Mouse (Mus musculus) forebrain, postnatal 0 days (tissue): ENCODE results near the gene Olfr316. TPM values are rescaled to one million over a fixed set of nuclear protein-coding genes. Genes with fewer than 3 reads are reported as not detected.
"Not testable (repeated sequence)": the region's sequence is repeated elsewhere in the genome, so short reads cannot be mapped to it uniquely, and the experiment has no call there.

Source experiments
- ATAC-seq: fragments of 200-750 bp; cut with Nextera tagmentation; 2 replicates; pipeline ENCODE4 v1.8.0; 2017; ENCODE audit warnings: mild to moderate bottlenecking, moderate library complexity
- DNase-seq: peaks from one replicate; pipeline ENCODE4 v3.0.0-alpha.2; 2015
- H3K27ac ChIP-seq: fragments of 300-500 bp; sonication (generic); 2 replicates; pipeline ENCODE4 v1.5.1; 2014; ENCODE audit warnings: low read depth, mild to moderate bottlenecking, antibody characterized with exemption, low read length, moderate library complexity, mixed read lengths
- H3K27me3 ChIP-seq: fragments of 300-500 bp; sonication (generic); 2 replicates; pipeline ENCODE4 v1.6.1; 2014; ENCODE audit warnings: mild to moderate bottlenecking, low read length, mixed read lengths; ENCODE audit not compliant: insufficient read depth
- H3K36me3 ChIP-seq: fragments of 300-500 bp; sonication (generic); 2 replicates; pipeline ENCODE4 v1.6.1; 2014; ENCODE audit warnings: mild to moderate bottlenecking, moderate library complexity; ENCODE audit not compliant: insufficient read depth
- H3K4me1 ChIP-seq: fragments of 300-500 bp; sonication (generic); 2 replicates; pipeline ENCODE4 v1.6.1; 2014; ENCODE audit warnings: antibody characterized with exemption; ENCODE audit not compliant: insufficient read depth
- H3K4me2 ChIP-seq: fragments of 300-500 bp; sonication (generic); 2 replicates; pipeline ENCODE4 v1.6.1; 2014; ENCODE audit warnings: low read depth, mild to moderate bottlenecking, moderate library complexity
- H3K4me3 ChIP-seq: fragments of 300-500 bp; sonication (generic); 2 replicates; pipeline ENCODE4 v1.5.1; 2014; ENCODE audit warnings: low read depth, low read length, mixed read lengths
- H3K9ac ChIP-seq: fragments of 300-500 bp; sonication (generic); 2 replicates; pipeline ENCODE4 v1.6.1; 2014; ENCODE audit warnings: mild to moderate bottlenecking
- H3K9me3 ChIP-seq: fragments of 300-500 bp; sonication (generic); 2 replicates; pipeline ENCODE4 v1.6.1; 2016; ENCODE audit warnings: low read length
- CTCF ChIP-seq: sonication (generic); IDR thresholded peaks from 2 replicates; pipeline ENCODE4 v1.5.1; 2016; ENCODE audit warnings: antibody characterized with exemption, control low read depth, low read depth
- whole genome bisulfite sequencing: fragments of 180-500 bp; shearing (Covaris S2); extraction: QIAGEN DNeasy Blood & Tissue Kit; methylation state at CpG from one replicate; pipeline ENCODE4 v1.1.7; 2014; 5-methylcytosine and 5-hydroxymethylcytosine counted together
- polyA plus RNA-seq: library from polyadenylated mRNA; unstranded; fragments of >200 nt; fragmentation: Nextera tagmentation; extraction: Ambion mirVana; gene quantifications from 2 replicates; pipeline ENCODE4 v1.2.1, GENCODE M21; 2015
- total RNA-seq: library from RNA; depleted of rRNA; stranded (reverse); fragments of >200 nt; gene quantifications from 2 replicates; pipeline ENCODE4 v1.2.3, GENCODE M21; 2014; rRNA removed

Olfr316 gene
- not detected in 2 replicates for total RNA-seq
- 0.16 TPM in 1 of 2 replicates, not detected in the other for polyA plus RNA-seq

DNA sequence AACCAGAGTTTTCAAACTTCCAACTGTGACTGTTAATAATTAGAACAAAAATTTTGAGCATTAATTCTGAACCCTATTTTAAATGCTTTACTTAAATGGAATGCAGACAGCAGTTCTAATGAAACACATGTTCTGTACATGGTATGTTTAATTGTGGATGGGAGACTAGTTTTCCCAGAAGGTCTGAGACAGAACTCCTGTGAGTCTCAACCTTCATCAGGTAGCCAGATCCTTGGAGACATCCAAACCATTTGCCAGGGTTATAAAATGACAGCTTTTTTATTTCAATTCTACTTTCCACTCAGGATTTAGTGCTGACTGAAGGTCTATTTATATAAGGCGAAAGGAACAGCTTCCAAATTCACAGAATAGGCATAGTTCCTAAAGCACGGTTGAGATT is at the start of gene Olfr316:
Gene Olfr316, plus strand, starts transcription at position 301 of the 400 bp plus-strand sequence.
- Histone ChIP-seq H3K27me3 (no peaks in the 10 kb centered on the region), H3K4me3 (no peak within 1 kb of the TSS), H3K4me1 (no peaks in the 10 kb centered on the region), H3K9me3 (no peaks in the 10 kb centered on the region), H3K4me2 (no peak within 1 kb of the TSS), H3K36me3 (no peaks in the 10 kb centered on the region), H3K27ac (no peak within 1 kb of the TSS), H3K9ac (no peak within 1 kb of the TSS)
- DNase-seq (no peak), ATAC-seq (no peak)
- 89% methylated on average over 2 of the region's 2 CpGs for WGBS
- TF ChIP-seq CTCF, result no peak

DNA sequence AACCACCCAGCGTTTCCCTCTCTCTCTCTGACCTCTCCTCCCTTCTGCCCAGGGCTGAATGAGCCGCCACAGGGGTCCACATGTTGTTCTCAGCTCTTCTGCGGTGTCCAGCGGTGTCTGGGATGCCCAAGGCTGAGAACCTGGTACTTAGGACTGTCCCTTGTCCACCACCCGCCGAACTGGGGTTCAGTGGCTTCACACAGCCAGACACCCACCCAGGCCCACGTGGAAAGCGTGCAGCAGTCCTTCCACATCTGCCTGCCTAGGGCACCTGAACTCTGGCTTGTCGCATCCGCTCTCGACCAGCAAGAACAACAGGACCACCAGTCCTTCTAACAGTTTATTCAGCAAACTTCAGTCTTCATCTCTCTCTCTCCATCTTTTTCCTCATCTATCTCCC is 43.4 kb upstream of the Olfr316 start:
- WGBS, result 78% methylated on average over 11 of the region's 11 CpGs
- H3K4me2 ChIP-seq, result no peak overlapping the region
- H3K27me3 ChIP-seq, result no peaks in the 10 kb centered on the region
- H3K27ac ChIP-seq, result no peak overlapping the region
- TF ChIP-seq CTCF, result no peak
- H3K36me3 ChIP-seq, result no peaks in the 10 kb centered on the region
- DNase-seq (no peak), ATAC-seq (no peak)
- no peak overlapping the region for H3K9ac ChIP-seq
- H3K4me3 ChIP-seq, result no peak overlapping the region
- no peaks in the 10 kb centered on the region for H3K4me1 ChIP-seq
- H3K9me3 ChIP-seq, result no peaks in the 10 kb centered on the region

DNA sequence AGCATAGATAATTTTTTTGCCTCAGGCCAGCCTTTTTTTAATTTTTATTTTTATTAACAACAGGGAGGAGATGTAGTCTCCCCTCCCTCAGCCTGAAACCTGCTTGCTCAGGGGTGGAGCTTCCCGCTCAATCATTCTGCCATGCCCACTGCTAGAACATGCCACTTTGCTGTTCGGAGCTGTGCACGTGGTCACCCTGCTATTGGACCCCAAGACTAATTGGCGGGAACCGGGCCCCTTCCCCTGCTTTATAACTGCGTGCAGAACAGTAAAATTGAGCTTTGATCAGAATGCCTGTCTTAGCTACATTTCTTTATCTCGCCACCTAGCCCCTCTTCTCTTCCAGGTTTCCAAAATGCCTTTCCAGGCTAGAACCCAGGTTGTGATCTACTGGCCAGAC is 34.8 kb upstream of the Olfr316 start:
- not testable (repeated sequence) for H3K36me3 ChIP-seq, ATAC-seq, H3K9ac ChIP-seq, H3K9me3 ChIP-seq, DNase-seq, H3K4me2 ChIP-seq, H3K4me3 ChIP-seq, H3K4me1 ChIP-seq, H3K27ac ChIP-seq, H3K27me3 ChIP-seq
- 92% methylated on average over 6 of the region's 7 CpGs for WGBS

- Histone ChIP-seq H3K4me3 (no peak overlapping the region), H3K27me3 (no peaks in the 10 kb centered on the region), H3K27ac (no peak overlapping the region), H3K9me3 (no peaks in the 10 kb centered on the region), H3K36me3 (no peaks in the 10 kb centered on the region), H3K4me1 (no peaks in the 10 kb centered on the region), H3K4me2 (no peak overlapping the region), H3K9ac (no peak overlapping the region)
- no peak for TF ChIP-seq CTCF
- no peak for DNase-seq
- WGBS, result 88% methylated on average over 4 of the region's 4 CpGs
- no peak for ATAC-seq
Measured at GRCm38 (mm10) chr11:58719701-58720100, 32.8 kb upstream of the Olfr316 start.

- no peak within 1 kb of the TSS for H3K27ac ChIP-seq
- no peaks in the 10 kb centered on the region for H3K4me1 ChIP-seq
- ATAC-seq (no peak), DNase-seq (no peak)
- no peaks in the 10 kb centered on the region for H3K36me3 ChIP-seq
- H3K4me3 ChIP-seq, result no peak within 1 kb of the TSS
- no peak within 1 kb of the TSS for H3K4me2 ChIP-seq
- H3K9me3 ChIP-seq, result no peaks in the 10 kb centered on the region
- H3K9ac ChIP-seq, result no peak within 1 kb of the TSS
- TF ChIP-seq CTCF, result no peak
- H3K27me3 ChIP-seq, result no peaks in the 10 kb centered on the region
Measured at GRCm38 (mm10) chr11:58723914-58724313, 28.6 kb upstream of the Olfr316 start, which contains the start of gene Olfr318. Gene Olfr318 (minus strand): TSS chr11:58724014.

DNA sequence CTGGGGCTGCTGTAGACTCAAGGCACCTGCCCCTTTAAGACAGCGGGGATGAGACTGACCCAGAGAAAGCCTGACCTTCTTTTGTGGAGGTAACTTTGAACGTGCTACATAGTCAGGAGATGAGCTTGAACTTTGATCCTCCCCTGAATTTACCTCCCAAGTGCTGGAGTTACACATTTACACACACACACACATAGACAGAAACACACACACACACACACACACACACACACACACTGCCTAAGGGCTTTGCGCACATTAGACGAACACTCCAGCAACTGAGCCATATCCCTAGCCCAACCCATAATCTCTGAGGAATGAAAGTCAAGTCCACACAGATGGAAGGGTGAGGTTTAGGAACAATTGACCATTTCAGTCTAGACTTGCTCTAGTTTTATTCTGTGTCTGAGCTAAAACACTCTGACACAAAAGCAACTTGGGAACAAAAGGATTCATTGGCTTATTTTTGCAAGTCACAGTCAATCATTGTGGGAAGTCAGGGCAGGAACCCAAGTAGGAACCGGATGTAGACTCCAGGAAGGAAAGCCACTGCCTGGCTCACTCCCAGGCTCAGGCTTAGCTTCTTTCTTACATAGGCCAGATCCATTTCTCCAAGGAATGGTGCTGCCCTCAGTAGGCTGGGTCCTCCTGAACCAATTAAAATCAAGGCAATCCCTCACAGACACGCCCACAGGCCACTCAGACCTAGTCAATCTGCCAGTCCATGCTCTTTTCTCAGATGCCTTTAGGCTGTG is 24.5 kb upstream of the Olfr316 start:
- not testable (repeated sequence) for ATAC-seq, H3K4me3 ChIP-seq, H3K4me1 ChIP-seq, DNase-seq, H3K9me3 ChIP-seq, H3K4me2 ChIP-seq, H3K27me3 ChIP-seq, H3K36me3 ChIP-seq, H3K9ac ChIP-seq, H3K27ac ChIP-seq
- WGBS, result 84% methylated on average over 6 of the region's 6 CpGs

- H3K27ac ChIP-seq, result no peak overlapping the region
Measured at GRCm38 (mm10) chr11:58733372-58733771, 19.2 kb upstream of the Olfr316 start.

More at GRCm38 (mm10) chr11:58733372-58733771, 19.2 kb upstream of the Olfr316 start:
- DNase-seq, result peak; percentile 78
- H3K9me3 ChIP-seq, result no peaks in the 10 kb centered on the region
- no peak overlapping the region for H3K9ac ChIP-seq
- no peak overlapping the region for H3K4me2 ChIP-seq
- no peaks in the 10 kb centered on the region for H3K27me3 ChIP-seq
- H3K4me1 ChIP-seq, result no peaks in the 10 kb centered on the region
- ATAC-seq, result peak; percentile 91
- TF ChIP-seq CTCF, result no peak
- no peaks in the 10 kb centered on the region for H3K36me3 ChIP-seq
- H3K4me3 ChIP-seq, result no peak overlapping the region
- WGBS, result 25% methylated on average over 3 of the region's 3 CpGs
